Mouse (Mus musculus) ES-E14 (cell line): ENCODE measurements at regions not wholly inside any gene's neighbourhood (a gene's known extent, or its start where the extent isn't known, plus 50 kb on each side); places are given as distances from the start of the nearest gene placed in this dataset.

ENCODE experiments used
- ZC3H11A ChIP-seq: IDR thresholded peaks from 2 replicates; pipeline ENCODE4 v1.6.1; 2012; ENCODE audit warnings: low read depth, mild to moderate bottlenecking, inconsistent platforms, low read length, borderline replicate concordance
- ZNF384 ChIP-seq: IDR thresholded peaks from 2 replicates; pipeline ENCODE4 v1.6.1; 2012; ENCODE audit warnings: low read depth, low read length, inconsistent platforms

DNA sequence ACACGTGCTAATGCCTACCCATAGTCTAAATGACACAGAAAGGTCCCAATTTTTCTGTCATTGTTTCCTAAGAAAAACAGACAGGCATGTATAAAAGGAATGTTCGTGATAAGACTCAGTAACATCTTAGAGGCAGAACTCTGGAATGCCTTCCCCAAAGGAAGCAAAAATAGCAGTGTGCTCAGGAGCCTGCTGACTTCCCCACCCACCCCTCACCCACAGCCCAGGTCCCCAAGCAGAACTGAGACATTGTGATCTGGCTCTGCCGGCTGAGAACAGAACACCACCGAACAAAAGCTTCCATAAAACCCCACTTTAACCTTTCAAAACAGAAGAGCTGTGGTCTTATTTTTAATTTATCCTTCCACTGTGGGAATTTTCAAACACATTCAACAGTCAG lies 286.1 kb downstream of the Qk start:
- TF ChIP-seq ZNF384 = no peak
- TF ChIP-seq ZC3H11A = no peak
